Mouse (Mus musculus) right cerebral cortex, postnatal 10 days (tissue): Measurements from ENCODE around the gene Hsd3b7.
"Not testable (repeated sequence)": the region's sequence is repeated elsewhere in the genome, so short reads cannot be mapped to it uniquely, and the experiment has no call there.

Experiments
- DNase-seq, 2 experiments: peaks; one replicate each; pipeline ENCODE4 v3.0.0; 2021; ENCODE audit warnings: low spot score in 2 of 2

Hsd3b7 gene

DNA sequence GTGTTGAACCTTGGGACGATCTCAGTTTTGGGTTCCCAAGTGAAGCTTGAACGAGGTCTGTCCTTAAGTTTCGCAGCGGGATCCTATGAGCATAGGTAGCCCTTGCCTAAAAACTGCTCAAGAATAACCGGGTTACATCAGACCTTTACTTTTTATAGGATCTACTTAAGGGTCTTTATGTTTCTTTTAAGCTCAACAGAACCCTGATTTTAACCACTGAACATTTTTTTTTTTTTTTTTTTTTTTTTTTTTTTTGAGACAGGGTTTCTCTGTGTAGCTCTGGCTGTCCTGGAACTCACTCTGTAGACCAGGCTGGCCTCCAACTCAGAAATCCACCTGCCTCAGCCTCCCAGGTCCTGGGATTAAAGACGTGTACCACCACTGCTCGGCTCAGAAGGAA, 24.6 kb upstream of the Hsd3b7 start:
- not testable (repeated sequence) for DNase-seq

DNA sequence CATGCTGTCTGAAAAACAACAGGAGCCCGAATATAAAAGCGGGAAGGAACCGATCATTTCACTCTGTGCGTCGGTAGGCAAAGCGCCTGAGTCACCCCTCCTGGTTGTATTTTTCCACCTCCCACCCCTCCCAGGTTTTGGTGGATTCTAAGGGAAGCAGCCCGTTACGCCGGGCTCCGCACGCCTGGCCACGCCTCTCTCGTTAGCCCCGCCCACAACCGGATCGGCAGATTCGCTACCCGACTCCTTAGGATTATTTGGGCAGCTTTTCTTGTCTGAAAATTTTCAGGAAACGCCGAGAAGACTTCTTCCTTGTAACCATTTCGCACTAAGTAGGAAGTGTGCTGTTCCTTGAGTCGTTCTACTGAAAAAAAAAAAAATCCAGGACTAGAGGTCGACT, 24.0 kb upstream of the Hsd3b7 start, which contains the start of gene Setd1a:
Gene Setd1a (plus strand): TSS at position 245 of the 400 bp plus-strand sequence.
- peak; percentile 93 for DNase-seq

DNA sequence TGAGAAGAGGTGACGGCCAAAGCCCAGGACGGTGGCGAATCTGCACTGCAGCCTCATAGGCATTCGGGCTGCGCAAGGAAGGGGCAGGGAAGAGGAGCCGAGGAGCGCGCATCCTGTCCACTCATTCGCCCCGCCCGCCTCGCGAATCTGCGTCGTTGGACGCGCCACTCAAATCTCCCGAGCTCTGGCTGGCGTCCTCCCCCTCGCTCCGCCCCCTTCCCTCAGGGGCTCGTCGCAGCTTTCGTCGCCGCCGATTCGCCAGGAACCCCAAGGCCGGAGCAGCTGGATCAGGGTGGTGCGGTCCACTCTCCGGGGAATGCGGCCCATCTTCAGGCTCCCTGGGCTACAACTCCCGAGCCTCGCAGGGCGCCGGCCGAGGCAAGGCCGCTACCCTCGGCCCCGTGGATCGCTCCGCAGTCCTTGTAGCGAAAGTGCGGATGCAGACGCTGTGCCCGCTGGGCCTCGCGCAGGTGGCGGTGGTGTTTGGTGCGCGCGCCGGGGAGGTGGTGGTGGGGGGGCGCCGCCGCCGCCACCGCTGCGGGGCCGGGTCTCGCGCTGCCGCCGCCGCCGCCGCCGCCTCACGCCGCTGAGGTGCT, 23.4 kb upstream of the Hsd3b7 start:
- peak; percentile 98 for DNase-seq

DNA sequence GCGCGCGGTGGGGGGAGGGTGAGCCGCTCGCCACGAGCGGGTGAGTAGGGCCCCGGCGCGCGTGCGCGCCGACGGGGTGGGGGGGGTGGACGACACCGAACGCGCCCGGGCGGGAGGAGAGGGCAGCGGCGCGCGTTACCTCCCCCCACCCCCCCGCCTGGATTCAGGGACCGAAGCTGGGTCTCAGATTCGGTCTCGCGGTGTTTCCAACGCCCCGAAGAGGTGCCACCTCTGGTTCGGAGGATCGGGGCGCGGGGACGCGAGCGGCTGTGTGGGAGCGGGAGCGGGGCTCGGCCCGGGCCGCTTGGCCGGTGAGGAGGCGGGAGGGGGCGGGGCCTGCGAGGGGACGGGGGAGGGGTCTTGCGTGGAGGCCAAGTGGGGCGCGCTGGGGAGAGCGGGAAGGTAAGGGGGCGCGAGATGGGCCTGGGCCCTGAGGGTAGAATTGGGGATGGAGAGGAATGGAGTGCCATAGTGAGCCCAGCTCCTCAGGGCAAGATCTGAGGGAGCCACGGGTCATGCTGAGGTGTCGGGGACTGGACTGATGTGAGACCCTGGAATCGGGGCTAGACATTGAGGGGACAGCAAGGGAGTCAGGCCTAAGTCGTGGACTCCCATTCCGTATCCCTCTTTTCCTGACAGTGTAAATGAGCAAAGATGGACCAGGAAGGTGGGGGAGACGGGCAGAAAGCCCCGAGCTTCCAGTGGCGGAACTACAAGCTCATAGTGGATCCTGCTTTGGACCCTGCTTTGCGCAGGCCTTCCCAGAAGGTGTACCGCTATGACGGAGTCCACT, 22.7 kb upstream of the Hsd3b7 start:
- peak; percentile 68 to 71 for DNase-seq

DNA sequence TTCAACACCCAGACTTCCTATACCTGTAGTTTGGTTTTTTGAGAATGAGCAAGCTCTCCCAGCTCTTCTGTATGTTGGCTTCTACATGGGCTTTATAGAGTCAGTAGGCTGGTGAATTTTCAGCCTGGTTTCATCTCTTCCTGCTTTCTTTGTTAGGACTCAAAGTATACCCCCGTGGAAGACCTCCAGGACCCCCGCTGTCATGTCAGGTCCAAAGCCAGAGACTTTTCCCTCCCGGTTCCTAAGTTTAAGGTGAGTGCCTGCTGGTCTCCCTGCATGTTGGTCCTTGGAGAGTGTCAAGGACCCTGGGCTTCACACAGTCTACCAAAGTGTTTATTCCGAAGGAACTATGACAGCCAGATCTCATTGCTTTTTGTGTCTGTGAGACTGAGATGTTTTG, 22.1 kb upstream of the Hsd3b7 start:
- DNase-seq = no peak

DNA sequence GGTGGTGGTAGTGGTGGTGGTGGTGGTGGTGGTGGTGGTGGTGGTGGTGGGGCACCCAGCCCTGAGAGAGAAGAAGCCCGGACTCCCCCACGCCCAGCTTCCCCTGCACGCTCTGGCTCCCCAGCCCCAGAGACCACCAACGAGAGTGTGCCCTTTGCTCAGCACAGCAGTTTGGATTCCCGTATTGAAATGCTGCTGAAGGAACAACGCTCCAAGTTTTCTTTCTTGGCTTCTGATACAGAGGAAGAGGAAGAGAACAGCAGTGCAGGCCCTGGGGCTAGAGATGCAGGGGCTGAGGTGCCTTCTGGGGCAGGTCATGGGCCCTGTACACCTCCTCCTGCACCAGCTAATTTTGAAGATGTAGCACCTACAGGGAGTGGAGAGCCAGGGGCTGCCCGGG, 15.1 kb upstream of the Hsd3b7 start, which contains the start of gene Gm49388:
Gene Gm49388 (plus strand): TSS at position 301 of the 400 bp plus-strand sequence.
- no peak for DNase-seq

DNA sequence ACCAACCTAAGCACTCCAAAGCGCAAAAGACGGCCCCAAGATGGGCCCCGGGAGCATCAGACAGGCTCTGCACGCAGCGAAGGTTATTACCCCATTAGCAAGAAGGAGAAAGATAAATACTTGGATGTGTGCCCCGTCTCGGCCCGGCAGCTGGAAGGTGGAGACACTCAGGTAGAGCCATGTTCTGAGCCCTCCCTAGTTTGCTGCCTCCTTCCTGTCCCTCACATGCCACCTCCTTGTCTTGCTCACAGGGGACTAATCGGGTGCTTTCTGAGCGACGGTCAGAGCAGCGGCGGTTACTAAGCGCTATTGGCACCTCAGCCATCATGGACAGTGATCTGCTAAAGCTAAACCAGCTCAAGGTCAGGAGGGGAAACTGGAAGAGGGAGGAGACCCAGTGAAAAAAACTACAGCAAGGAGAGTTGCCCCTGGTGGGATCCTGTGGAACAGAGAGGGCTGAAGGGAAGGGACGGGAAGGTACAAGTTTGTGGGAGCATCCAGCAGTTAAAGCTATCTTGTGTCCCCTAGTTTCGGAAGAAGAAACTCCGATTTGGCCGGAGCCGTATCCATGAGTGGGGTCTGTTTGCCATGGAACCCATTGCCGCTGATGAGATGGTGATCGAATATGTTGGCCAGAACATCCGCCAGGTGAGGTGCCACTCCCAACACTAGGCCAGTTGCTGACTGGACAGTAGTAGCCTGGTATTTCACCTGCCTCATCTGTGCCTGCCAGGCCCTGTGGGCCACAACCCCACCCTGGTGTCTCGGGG, 3.1 kb upstream of the Hsd3b7 start:
- DNase-seq = no peak

DNA sequence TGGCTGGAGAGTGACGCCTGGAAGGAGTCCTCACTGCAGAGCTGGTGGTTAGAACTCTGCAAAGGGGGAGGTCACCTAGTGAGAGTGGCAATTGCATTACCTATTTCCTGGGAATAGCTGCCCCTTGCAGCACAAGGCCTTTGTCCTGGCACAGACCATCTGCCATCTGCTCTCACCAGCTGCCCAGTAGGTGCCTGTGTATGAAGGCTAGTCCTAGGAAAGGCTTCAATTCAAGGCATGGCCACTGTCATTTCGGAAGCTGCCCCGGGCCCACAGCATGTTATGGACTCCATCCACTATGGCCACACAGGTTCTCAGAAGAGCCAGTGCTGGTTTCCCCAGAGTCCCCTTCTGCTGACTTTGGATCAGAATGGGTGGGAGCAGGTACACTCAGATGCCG, 1.8 kb upstream of the Hsd3b7 start:
- no peak for DNase-seq

DNA sequence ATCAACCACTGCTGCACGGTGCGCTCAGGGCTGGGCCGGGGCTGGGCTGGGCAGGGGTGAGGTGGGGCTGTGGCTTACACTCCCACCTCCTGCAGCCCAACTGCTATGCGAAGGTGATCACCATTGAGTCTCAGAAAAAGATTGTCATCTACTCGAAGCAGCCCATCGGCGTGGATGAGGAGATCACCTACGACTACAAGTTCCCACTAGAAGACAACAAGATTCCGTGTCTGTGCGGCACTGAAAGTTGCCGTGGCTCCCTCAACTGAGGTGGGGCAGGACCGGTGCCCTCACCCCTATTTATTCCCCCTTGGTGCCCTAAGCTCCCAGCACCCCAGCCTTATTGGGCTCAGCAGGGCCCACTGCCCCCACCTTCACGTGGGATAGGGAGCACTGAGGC, 1.2 kb upstream of the Hsd3b7 start:
- no peak for DNase-seq

DNA sequence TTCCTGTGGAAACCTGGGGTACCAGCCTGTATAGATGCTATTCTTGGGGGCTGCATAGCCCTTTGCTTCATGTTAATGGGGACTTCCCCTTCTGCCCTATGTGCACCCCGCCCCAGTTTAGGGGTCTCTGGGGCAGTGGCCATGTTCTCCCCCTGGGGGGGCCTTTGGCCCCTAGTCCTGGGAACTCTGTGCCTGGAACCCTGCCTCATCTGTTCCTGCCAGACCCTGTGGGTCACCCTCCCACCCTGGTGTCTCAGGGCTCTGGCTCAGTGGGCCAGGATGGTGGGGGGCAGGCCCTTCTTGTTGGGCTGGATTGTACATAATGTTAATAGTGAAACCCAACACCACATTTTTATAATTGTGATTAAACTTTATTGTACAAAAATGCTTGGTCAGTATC, 666 bp upstream of the Hsd3b7 start:
- DNase-seq = peak in 1 of 2 experiments; percentile 44

DNA sequence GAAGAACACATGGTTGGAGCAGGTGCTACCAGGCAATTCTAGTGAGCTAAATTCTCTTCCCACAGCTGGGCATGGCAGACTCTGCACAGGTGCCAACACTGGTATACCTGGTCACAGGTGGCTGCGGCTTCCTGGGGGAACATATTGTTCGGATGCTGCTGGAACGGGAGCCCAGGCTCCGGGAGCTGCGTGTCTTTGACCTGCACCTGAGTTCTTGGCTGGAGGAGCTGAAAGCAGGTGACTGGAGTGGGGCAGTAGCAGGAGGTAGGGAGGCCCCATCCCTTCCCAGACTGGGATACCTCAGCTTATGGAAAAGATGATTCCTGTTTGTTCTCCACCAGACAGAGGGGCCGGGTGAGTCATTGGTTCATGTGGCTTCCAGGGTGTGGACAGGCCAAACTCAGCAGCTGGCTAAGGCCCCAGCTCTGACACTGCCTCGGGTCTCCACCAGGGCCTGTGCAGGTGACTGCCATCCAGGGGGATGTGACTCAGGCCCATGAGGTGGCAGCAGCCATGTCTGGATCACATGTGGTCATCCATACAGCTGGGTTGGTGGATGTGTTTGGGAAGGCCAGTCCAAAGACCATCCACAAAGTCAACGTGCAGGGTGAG, 712 bp downstream of the Hsd3b7 start:
- peak in 1 of 2 experiments; percentile 57 for DNase-seq

DNA sequence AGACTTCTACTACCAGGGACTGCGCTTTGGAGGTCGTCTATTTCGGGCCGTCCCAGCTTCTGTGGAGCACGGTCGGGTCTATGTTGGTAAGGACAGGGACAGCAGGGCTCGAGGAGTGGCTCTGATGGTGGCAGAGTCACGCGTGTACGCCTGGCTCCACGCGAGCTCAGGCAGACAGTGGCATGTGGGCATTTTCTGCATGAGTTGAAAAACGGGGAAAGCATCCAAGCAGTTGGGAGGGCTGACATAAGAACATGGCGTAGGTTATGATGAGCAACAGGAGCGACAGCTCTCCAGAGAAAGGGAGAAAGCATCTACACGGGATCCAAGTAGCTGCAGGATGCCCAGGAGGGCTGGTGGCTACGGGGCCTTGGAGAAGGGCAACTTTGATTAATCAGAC, 1.9 kb downstream of the Hsd3b7 start:
- peak in 1 of 2 experiments; percentile 54 for DNase-seq

DNA sequence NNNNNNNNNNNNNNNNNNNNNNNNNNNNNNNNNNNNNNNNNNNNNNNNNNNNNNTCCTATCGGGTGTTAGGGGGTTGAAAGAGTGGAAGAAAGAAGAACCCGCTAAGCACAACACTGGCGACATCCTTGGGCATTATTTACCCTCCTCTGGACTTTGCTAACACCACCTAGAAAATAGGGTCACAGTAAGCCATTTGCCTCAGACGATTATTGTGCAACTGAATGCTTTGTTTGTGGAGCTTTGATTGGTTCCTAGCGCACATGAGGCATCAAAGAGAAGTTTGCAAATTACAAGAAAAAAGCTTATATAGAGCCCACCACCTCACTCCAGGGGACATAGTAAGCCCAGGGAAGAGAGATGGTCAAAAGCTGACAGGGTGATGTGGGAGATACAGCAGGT, 8.4 kb downstream of the Hsd3b7 start:
- no peak for DNase-seq

DNA sequence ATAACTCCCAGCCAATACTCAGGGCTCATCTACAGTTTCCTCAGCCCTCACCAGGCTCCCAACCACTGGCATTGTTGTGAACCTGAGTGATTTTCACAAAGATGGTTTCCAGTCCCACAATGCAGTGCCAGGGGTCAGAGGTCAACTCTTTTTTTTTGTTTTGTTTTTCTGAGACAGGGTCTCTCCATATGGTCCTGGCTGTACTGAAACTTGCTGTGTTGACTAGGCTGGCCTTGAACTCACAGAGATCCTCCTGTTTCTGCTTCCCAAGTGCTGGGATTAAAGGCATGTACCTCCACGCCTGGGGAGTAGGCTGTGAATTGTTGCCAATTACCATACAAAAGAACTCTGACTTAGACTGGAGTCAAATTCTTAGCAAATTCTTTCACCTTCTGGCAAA, 9.4 kb downstream of the Hsd3b7 start:
- DNase-seq = no peak

DNA sequence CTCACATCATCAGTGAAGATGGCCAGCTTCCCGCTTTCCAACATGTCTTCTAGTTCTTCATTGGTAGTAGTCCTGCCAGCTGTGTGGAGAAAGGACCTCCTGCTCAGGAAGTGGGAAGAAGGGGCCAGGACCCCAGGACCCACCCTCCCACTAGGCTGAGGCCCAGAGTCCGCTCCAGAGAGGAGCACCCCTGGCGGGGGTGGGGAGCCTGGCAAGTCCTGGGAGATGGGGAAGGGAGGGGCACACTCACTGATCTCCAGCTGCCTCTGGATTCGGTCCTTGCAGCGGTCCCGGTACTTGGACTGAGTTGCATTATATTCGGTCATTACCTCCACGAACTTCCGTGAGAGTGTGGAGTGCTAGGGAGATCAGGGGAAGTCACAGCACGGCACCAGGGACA, 10.2 kb downstream of the Hsd3b7 start:
- no peak for DNase-seq

DNA sequence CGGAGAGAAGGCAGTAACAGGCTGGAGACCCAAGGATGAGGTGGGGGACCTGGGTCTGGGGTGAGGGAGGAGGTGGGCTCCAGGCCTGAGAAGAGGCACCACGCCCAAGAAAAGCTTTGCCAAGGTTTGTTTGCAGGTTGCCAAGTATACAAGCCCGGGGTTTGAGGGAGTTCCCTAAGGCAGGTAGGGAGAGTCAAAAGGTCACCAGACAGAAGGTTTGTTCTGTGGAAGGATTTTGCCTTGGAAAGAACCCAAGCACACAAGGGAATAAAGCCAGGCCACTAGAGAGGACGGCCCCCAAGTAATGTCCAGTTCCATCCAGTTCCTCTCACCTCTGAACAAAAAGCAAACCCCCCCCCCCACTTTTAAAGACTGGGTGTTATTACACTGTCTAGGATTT, 10.8 kb downstream of the Hsd3b7 start:
- no peak for DNase-seq

DNA sequence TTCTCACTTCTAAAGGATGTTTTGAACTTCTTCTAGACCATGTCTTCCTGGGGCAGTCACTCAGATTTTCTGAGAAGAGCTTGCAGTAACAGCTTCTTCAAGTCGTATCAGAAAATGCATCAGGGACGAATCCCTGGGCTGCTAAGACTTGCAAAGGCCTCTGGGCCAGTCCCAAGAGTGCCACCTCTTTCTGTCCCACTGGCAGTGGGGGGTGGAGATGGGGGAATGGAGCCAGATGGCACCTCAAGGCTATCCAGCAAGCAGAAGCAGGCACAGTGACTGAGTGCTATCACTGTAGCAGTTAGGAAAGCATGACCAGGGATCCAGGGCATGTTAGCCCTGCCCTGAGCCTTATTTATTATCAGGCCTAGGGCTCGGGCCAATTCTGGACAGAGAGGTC, 11.9 kb downstream of the Hsd3b7 start:
- DNase-seq = no peak

DNA sequence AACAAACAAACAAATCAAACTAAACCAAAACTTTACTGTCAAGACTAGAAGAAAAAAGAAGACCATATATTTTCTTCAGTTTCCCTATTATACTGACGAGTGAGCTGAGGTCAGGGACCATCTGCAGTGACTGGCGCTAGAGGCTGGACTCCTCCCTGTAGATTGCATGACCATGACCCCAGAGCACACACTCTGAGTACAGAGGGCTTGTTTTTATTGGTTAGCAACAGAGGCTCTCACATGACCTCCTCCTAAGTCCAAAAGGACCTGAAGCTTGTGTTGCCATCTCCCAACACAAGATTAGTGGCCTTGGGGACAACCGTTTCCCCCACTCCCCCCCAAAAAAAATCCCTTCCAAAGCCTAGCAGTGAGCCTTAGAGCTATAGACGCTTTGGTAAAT, 13.4 kb downstream of the Hsd3b7 start:
- no peak for DNase-seq

DNA sequence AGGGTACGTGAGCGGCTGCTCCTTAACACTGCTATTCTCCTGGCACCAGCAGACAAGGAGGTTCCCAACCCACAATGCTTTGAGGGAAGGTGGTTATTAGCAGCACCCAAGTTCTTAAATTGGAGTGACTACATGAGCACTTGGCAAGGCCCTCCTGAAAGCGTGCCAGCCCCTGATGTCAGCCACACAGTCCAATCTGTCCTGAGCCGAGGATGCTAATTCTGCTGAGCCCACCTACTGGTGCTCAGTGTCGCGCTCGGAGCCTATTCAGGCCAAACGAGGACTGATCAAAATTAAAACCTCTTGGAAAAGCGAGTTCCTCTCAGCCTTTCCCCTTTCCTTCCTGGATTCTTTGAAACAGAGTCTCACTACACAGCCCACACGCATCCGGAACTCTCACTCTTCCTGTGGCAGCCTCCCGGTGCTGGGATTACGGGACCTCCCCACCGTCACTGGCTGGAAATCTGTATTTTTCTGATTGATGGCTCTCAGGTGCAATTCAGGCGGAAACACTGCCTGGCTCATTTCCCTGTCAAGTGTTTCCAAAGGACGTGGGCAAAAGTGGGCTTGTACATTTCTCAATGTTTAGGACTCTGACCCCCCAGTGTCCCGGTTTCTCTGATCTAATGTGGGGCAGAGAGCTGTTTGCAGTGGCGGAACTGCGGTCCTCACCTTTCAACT, 14.0 kb downstream of the Hsd3b7 start:
- DNase-seq = peak; percentile 85 to 88

DNA sequence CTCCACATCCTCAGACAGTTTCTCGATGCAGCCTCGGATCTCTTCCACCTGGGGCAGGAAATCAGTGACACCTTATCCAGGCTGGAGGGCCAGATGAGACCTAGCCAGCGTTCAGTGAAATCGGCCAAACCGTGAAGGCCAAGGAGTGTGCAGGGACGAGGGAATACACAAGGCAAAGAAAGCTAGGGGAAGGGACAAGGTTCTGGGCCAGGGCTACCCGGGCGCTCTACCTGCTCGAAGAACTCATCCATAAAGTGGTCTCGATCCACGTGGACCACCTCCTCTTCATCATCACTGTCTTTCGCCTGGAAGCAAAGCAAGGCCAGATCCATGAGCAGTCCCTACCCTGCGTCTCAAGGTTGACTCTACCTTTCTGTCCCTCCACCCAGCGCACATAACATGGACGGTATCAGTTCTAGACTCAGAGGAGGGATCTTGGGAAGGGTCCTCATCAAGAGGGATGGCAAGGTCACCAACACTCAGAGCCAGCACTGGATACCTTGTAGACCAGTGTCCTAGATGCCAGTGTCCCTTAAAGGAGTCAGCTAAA, 14.8 kb downstream of the Hsd3b7 start:
- peak in 1 of 2 experiments; percentile 30 for DNase-seq
